Mouse (Mus musculus): Measurements from ENCODE around the gene Pml.
"Not testable (repeated sequence)": the region's sequence is repeated elsewhere in the genome, so short reads cannot be mapped to it uniquely, and the experiment has no call there.

The Pml gene

GRCm38 (mm10) chr9:58271109-58271508, 21.5 kb upstream of the Pml start:
- no peak for DNase-seq

DNA sequence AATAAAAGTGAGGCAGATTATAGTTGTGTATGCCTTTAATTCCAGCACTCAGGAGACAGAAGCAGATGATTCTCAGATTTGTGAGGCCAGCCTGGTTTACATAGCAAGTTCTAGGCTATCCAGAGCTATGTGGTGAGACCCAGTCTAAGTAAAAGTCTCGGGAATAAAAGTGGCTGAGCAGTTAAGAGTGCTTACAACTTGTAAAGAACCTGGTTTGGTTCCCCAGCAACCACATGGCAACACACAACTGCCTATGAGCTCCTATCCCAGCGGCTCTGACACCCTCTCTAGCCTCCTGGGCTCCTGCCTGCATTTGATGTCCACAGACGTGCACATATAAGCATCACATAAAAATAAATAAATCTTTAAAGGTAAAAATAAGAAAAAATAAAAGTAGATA, 20.5 kb upstream of the Pml start:
- DNase-seq: no peak

- DNase-seq: peak; percentile 60 to 72
These were observed 19.1 kb upstream of the Pml start for GRCm38 (mm10) chr9:58268384-58269313.

DNA sequence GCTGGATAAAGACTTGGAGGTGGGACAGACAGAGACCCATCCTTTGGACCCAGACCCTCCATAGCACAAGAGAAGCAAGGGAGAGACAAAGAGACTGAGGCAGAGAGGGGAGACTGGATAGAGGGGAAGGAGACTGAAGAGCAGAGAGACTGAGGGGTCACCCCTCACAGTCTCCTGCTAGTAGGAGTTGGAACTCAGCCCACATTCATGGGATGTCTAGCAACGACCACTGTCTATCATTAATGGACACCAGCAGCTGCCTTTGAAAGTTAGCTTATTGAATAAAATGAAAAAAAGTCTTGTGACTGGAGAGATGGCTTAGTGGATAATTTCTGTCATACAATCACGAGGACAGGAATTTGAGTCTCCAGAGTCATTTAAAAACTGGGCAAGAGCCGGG, 17.5 kb upstream of the Pml start:
- no peak for DNase-seq

GRCm38 (mm10) chr9:58266571-58267011, 17.0 kb upstream of the Pml start:
- DNase-seq: no peak

DNA sequence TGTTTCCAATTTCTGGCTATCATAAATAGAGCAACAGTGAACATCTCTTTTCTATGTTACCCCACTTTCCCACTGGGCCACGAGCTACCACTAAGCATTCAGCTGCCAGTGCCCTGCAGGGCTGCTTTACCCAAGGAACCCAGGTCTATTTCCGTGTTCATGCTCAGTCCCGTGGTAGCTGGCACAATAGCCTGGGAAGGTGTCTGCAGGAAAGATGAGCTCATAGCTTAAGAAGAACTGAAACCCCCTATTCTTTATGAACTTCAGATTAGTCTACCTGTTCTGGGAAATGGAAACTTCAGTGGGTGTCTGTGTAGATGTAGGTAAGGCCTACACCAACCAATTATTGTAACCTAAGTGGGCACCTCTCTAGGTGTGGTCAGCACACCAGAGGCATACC, 15.8 kb upstream of the Pml start:
- no peak for DNase-seq

- no peak for DNase-seq
These were observed 12.9 kb upstream of the Pml start for GRCm38 (mm10) chr9:58262507-58262906.

DNA sequence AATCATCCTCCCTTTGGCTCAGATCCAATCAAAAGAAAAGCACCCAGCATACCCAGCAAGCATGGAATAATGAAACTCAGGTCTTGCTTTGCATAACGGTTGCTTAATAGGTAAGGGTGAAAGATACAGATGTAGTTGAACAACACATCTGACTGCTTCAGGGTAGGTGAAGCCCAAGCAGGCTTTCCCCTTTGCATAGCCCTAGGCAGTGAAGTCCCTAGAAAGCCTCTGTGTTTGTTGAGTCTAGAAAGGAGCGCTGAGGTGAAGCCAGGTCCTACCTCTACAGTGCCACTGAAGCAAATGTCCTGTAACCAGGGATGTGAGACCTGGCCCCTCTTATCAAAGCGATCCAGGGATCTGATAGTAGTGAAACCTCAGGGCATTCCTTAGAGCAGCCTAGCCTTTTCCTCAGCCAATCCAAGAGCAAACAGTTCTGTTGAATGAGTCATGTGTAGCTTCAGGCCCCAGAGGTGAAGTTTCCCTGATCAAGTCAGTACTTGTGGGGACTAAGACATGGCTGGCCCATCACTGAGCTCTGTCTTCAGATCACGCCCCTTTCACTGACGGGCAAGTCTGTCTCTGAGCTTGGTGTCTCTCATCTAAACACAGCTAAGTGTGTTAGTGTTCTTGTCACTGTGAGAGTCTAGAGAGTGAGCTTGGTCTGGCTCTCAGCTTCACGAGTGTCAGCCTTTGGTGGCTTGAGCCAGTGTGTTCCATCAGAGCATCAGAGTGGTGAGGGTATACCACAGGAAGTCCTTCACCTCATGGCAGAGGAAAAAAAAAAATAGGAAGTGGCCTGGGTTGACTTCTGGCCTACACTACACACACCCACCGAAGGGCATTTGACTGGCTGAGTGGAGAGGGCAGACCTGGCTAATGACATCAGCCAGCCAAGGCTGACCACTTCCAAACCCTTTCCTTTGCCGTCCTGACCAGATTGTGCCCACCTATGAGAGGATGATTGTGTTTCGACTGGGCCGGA, 6.4 kb upstream of the Pml start:
- no peak for DNase-seq

GRCm38 (mm10) chr9:58255105-58255504, 5.5 kb upstream of the Pml start:
- no peak for DNase-seq

DNA sequence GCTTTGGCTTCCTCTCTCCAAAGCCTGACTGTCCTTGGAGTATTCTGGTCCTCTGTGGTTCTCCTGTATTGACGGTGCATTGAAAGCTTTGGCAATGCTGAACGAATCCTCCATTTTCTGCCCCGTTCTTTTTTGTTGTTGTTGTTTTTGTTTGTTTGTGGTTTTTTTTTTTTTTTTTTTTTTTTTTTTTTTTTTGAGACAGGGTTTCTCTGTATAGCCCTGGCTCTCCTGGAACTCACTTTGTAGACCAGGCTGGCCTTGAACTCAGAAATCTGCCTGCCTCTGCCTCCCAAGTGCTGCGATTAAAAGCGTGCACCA, 4.2 kb upstream of the Pml start:
- not testable (repeated sequence) for DNase-seq

DNA sequence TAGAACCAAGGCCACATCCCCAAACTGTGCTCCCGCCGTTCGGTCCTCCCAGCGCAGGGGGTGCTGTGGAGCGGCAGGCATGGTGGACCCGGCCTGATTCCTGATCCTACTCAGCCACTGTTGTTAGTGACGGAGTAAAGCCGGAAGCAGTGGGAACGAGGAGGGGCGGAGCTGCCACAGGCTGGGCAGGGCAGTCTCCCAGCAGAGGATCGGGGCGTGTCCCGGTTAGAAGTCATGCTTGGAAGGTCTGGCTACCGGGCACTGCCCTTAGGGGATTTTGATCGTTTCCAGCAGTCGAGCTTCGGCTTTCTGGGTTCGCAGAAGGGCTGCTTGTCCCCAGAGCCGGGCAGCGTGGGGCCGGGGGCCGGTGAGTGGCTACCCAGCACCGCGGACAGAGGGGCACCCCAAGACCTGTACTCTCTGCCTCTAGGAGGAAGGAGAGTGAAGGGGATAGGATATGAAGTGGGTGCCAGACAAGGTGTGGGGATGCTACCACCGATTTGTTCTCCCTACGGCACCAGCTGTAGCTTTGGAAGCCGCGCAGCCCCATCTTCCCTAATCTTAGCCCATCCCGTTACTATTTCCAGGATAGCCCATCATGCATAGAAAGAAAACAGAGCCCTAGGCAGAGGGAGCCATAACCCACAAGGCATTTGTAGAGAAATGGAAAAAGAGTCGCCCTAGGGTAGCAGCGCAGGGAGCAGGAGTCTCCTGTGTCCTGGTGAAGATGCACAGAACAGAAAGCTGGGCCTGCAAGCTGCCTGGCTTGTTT, 3.6 kb upstream of the Pml start, which contains the start of gene Stoml1:
Stoml1 (plus strand) TSS at position 132 of the 772 bp plus-strand sequence.
- peak; percentile 97 to 98 for DNase-seq

DNA sequence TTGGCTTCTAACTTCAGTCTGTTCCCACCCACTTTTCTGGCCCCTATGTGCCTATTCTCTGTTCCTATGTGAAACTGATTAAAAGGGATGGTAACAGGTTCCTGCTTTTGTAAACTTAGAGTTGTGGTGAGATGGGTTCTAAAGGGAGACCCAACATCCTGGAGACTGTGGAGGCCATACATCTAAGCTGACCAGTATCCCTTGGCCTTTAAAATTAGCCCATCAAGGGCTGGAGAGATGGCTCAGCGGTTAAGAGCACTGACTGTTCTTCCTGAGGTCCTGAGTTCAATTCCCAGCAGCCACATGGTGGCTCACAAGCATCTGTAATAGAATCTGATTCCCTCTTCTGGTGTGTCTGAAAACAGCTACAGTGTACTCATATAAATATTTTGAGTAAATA, 1.1 kb upstream of the Pml start:
- DNase-seq: not testable (repeated sequence)

DNA sequence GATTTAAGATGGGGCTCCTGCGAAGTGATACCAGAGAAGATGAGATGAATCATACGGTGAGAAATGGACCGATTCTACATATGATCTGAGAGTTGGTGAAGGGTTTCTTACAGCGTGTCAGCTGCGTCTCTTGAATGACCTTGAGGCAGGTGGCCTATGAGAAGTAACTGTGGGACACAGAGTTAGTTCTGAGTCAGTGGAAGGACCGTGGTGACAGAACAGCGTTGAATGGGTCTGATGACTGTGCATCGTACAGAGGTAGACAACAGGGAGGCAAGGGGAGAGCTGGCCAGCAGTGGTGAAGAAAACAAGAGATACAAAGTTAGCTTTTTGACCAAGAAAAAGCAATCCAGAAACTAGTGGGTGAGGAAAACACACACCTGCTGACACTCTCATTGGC, 736 bp upstream of the Pml start:
- no peak for DNase-seq

DNA sequence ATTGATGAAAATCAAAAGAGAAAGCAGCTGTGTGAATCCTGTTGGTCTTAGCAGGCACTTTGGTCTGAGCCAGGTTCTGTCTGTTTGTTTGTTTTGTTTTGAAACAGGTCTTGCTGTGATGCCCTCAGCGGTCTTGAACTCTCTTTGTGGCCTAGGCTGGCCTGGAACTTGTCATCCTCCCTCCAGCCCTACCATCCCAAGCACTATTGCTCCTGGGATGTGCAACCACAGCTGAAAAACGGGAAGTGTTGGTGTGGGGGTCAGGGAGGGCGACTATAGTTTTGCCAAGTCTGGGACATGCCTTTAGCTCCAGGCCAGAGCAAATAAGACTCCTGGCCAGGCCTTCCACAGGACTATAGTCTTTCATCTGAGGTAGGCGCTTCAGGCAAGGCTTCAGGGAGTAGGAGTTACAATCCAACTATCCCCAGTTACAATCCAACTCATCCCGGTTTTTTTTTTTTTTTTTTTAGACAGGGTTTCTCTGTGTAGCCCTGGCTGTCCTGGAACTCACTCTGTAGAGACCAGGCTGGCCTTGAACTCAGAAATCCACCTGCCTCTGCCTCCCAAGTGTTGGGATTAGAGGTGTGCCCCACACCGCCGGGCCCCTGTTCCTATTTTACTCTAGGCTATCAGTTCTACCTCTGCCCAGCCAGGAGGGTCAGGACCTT, 706 bp downstream of the Pml start:
- DNase-seq: no peak

GRCm38 (mm10) chr9:58247064-58247759, 2.4 kb downstream of the Pml start:
- peak; percentile 82 to 83 for DNase-seq

GRCm38 (mm10) chr9:58246083-58246591, 3.4 kb downstream of the Pml start:
- DNase-seq: no peak

GRCm38 (mm10) chr9:58243696-58244095, 5.9 kb downstream of the Pml start:
- DNase-seq: no peak

DNA sequence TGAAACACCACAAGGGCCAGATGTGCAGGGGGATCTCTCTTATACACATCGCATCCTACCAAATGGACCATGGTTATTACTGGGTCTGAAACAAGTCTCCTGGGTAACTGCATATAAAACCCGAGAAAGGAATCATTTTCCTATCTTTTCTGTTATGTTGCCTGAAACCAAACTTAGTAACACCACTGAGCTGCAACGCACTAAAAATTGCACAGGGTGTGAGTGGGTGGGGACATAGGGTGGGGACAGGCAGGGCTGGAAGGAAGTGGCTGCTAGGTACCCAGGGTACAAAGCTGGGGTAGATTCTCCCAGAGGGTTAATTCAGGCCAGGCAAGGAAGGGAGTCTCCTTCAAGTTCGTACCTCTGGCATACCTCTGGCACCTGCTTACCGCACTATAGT, 6.9 kb downstream of the Pml start:
- no peak for DNase-seq

- DNase-seq: peak; percentile 75 to 84
These were observed 7.7 kb downstream of the Pml start for GRCm38 (mm10) chr9:58241780-58242485.

DNA sequence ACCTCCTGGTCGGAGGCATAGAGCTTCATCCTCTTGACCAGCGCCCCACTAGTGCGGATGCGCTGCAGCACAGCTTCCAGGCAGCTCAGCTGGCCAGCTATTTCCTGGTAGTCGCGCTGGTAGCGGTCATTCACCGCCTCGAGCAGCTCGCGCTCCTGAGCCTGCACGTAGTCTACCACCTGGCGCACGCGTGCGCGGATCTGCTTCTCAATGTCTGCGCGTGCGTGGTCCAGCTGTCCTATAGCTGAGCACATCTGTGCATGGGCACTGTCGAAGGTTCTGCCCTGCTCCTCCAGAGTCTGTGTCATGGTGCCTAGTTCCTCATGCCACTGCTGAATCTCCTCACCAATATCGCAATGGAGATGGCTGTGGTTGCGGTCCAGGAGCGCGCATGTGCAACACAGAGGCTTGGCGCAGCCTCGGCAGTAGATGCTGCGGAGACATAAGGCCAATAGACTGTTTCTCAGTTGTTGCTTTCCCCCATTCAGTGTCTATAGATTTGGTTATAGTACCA, 15.0 kb downstream of the Pml start:
- DNase-seq: no peak
